Mouse (Mus musculus) right cerebral cortex, postnatal 4 days (tissue): Measurements from ENCODE around the gene Mgat2.
"Not testable (repeated sequence)": the region's sequence is repeated elsewhere in the genome, so short reads cannot be mapped to it uniquely, and the experiment has no call there.

Source experiments
- DNase-seq: peaks from one replicate; pipeline ENCODE4 v3.0.0-alpha.2; 2022

Mgat2 gene

DNA sequence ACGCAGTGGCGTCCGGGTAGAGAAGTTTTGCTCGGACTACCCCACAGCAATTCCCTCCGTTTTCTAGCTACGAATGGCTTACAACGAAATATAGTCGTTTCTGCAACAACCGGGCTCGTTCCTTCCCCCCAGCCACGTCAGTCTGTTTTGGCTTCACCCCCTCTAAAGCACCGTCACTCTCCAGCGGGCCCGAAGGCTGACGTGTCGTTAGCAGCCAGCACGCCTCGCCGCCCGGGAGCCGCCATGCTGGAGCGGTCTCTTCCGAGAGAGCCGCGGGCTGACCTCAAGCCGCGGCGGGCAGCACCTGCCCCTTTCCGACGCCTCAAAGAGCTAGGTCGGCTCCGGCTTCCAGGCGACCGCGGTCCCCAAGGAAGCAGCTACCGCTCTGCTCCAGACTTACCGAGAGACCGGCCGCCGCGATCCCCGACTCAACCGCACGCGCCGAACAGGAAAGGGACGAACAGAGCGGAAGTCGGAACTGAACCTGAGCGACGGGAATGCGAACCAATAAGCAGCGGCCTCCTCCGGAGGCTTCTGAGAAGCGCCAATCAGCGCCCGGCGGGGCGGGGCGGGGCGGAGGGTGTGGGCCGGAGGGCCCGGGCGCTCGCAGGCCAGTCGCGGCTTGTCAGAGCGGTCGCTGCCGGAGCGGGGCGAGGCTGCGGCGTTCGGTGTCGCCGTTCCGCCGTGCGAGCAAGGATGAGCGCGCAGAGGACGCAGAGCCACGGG is at the start of gene Mgat2, which contains the start of gene Rpl36al:
Gene Mgat2, plus strand, starts transcription at position 575 of the 726 bp plus-strand sequence.
Gene Rpl36al, minus strand, starts transcription at position 501 of the 726 bp plus-strand sequence.
- peak; percentile 100 for DNase-seq

DNA sequence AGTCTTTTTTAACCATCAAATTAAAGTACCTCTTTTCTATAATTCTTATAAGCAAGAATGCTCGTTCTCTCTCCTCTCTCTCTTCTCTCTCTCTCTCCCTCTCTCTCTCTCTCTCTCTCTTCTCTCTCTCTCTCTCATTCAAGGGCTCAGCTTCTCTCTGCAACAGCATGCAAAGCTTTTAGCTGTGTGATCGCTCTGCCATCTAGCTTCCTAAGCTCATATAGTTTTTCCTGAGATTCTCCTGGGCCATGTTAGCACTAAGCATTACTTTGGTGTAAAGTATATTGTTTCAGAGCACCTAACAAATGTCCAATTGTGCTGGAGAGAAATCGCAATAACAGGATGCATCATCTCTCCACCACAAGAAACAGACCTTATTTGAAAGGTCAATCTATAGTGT is 44.8 kb upstream of the Mgat2 start:
- DNase-seq = no peak

DNA sequence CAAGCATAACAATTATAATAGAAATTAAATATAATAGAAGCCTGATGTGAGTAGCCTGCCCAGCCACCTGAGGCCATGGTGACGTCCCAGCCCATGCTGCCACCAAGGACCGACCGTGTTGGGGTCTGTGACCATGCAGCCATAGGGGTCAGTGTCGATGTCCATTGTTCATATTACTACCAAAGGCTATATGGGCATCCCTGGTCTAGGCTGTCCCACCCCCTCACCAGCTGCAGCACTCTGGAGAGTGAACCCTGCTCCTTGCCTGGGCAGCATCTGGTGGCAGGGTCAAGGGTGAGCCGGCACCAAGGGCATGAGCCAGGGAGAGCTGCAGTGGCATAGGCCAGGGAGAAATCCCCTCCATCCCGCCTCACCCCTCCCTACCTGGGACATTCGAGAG is 44.1 kb upstream of the Mgat2 start:
- DNase-seq = no peak

DNA sequence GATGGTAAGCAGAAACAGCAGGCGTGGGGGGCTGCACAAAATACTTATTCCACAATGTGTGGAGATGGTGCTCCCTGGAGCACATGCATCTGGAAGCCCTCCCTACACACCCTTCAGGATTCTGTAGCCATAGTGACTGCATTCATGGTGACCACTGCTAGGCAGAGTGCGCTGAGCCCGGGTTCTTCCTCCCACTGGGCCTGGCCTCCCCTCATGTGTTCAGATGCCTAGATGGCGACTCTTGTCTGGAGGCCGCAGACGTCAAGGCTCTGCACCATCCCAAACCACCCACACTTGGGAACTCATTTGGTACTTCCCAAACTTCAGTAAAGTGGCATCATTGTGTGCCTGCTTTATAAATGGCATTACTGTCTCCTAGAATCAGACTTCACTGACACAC is 40.5 kb upstream of the Mgat2 start:
- DNase-seq = no peak

DNA sequence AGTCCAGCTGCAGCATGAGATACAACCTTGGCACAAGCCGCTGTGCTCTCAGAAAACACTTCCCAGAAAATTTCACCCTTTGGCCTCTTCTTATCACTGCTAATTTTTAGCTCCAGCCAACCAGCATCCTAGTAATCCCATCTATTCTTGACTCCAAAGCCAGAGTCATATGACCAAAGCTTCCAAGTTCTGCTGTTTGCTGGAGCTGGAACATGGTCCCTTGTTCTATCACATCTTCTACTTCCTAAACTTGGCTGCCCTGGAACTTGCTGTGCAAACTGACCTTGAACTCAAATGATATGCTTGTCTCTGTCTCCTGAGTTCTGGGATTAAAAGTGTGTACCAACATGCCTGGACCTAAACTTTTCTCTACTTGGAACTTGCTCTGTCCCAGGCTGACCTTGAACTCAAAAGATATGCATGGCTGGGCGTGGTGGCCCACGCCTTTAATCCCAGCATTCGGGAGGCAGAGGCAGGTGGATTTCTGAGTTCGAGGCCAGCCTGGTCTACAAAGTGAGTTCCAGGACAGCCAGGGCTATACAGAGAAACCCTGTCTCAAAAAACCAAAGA is 36.7 kb upstream of the Mgat2 start:
- DNase-seq = no peak

DNA sequence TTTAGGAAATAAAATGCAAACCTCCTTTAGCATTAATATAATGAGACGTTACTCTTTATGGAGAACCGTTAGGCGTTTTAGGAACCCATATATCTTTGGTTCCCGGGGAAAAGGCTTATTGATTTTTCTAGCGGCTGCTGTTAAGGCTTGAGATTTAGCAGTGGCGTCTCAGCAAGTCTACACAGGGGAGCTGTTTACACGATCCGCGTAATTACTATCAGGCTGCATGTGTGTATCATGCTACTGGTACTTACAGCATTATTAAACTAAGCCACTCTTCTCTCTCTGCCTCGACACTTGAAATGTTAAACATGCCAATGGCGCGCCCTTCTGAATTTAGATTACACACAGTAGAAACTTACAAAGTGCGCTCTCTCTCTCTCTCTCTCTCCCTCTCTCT is 33.9 kb upstream of the Mgat2 start:
- DNase-seq = no peak

DNA sequence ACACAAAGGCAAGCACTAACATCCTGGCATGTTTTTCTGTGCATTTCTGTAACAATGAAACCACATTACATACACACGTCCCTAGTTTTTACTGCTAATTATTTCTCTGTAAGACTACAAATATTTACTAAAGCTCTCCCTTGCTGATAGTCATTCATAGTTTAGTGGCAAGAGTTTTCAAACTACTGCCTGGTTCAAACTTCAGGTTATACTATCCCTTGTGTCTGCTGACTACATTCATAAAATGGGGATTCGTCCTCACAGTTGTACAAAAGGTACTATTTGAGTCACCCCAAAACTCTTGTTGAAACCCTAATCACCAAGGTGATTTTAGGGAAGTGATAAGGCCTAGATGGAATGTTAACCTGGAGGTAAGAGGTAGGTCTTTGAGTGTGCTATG is 28.0 kb upstream of the Mgat2 start:
- DNase-seq = no peak

DNA sequence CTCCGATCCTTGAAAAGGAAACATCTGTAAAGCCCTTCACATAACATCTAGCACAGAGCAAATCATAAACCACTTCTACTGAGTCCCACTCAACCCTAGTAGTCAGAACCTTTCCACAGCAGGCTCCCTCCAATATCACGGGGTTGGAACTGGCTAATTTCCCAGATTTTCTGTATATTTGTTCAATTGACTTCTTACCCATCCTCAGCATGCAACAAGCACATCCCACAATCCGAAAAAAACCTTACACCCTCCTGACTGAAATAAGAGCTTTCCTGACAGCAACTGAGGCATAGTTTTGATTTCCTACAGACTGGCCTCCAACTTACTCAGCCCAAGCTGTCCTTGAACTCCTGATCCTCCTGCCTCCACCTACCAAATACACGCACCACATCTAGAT is 27.5 kb upstream of the Mgat2 start:
- no peak for DNase-seq

DNA sequence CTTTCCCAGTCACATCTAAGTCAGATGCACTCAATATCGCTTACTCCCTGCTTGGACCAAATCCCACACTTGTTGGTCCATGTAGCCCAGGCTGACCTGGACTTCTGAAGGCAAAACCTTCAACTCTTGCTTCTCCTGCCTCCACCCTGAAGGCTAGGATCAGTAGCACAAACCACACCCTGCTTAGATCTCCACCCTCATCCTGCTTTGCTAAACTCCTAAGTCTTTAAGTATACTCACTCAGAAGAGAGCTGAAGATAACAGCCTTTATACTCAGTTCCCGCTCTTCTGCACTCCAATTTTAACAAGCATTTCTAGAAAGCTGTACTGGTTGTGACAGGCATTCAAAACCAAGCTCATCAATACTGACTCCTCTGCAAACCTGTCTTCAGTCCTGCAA is 26.9 kb upstream of the Mgat2 start:
- DNase-seq = no peak

DNA sequence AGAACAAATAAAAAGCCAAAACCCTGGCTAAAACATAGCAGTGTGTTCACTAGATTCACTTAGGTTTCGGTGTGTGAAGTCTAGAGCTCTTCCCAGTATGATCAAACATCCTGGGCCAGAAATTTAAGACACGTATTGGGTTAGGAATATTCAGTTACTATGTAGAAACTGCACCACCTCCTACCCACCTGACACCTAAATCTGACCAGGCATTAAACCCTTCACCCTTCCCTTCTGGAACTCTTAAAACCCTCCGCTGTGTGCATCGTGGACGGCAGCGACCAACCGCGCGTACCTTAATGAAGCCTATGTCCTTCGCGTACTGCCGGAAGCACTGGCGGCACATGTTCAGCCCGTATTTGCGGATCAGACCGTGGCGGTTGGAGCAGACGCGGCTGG is 25.6 kb upstream of the Mgat2 start:
- no peak for DNase-seq

DNA sequence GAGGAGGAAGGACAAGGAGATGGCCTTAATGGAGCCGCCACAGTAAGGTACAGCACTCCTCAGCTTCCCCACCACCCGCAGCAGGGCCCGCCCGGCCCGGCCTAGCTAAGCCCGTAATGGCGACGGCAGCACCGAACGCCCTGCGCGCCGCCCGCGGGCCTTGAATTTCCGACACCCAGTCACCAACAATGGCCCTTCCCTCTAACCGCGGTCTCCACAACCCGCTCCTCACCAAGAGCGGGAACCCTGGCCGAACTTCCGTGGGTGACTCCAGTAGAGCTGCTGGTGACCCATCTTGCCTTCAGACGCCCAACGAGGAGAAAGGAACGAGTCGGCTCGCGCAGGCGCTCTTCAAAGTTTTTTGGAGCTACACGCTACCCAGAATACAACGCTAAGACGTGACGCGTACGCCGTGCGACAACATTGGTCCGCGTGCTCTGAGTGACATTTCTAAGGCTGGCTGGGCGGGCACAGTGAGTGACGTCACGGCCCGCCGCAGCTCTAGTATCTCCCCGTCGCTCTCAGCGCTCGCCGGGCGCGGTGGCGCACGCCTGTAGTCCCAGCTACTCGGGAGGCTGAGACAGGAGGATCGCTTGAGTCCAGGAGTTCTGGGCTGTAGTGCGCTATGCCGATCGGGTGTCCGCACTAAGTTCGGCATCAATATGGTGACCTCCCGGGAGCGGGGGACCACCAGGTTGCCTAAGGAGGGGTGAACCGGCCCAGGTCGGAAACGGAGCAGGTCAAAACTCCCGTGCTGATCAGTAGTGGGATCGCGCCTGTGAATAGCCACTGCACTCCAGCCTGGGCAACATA is 25.0 kb upstream of the Mgat2 start, which contains the start of gene Rps29:
Gene Rps29, minus strand, starts transcription at position 422 of the 813 bp plus-strand sequence.
- DNase-seq = peak; percentile 94

DNA sequence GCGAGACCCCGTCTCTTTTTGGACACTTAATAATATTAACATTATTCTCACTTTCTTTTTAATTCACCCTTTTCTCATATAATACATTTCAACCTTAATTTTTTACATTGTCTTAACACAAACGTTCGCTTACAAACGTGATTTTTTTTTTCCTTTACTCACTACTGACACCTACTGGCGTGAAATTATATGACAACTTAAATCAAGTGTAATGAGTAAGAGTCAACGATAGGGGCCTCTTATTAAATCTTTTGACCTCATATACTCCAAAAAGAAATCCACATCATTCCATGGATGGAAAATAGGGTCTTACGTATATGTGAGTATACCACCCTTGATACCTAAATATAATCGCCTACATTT is 24.4 kb upstream of the Mgat2 start:
- no peak for DNase-seq

DNA sequence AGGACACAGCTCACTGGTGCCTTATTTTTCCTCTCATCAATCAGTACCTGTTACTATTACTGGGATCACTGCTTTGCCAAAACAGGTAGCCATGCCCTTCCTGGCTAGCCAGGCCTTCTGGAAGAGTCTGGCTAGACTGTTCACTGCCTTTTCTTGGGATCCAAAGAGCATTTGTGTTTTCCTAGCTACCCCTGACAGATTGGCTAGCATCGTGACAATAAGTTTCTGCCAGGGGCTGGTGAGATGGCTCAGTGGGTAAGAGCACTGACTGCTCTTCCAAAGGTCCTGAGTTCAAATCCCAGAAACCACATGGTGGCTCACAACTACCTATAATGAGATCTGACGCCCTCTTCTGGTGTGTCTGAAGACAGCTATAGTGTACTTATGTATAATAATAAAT is 23.3 kb upstream of the Mgat2 start:
- DNase-seq = not testable (repeated sequence)

DNA sequence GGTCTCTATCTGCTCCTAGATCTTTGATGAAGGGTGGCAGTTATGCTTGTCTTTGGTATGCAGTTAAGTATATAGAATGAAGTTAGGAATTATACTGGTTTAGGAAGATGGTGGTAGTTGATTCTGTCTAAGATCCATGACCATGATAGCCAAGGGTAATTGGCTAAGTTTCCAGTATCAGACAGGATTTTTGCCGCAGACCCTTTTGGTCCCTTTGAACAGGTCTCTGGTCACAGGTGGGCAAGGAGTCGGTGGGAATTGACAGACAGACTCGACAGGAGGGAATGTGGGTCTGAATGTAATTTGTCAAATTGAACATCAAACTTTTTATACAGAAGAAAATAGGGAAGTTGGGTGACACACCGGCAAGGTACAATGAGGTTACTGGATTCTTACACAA is 20.4 kb upstream of the Mgat2 start:
- DNase-seq = not testable (repeated sequence)

DNA sequence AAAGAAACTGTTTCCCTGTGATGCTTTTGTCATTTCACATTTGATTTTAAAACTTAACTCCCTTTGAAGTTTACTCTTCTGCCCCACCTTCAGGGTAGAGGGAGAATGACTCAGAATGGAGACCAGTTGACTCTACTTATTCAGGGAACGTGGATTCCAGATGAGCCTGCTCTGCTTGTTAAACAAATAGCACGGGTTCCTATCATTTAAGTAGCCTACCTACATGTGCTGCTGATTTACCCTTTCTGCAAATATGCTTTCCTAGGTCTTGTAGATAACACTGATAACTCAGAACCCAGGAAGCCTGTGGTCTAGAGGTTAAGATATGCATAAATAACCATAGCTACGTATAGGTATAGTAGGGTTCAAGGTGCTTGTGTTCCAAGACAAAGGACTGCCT is 19.1 kb upstream of the Mgat2 start:
- no peak for DNase-seq

DNA sequence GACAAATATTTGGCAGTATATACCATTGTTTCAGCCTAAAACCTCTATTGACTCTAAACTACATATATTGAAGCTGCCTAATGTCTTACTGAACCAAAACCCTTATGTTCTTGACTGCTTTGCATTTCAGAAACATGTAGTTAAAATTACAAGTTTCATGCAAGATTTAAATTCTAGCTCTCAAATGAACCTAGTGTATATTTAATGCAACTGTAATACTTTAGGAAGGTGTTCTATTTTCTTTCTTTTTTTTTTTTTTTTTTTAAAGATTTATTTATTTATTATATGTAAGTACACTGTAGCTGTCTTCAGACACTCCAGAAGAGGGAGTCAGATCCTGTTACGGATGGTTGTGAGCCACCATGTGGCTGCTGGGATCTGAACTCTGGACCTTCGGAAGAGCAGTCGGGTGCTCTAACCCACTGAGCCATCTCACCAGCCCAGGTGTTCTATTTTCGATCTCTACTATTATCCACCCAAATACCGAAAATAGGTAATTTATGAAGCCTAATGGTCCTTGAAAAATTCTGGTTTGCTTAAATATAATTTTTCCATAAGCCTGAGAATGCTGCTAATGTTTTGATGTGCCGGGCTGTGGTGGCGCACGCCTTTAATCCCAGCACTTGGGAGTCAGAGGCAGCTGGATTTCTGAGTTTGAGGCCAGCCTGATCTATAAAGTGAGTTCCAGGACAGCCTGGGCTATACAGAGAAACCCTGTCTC is 16.9 kb upstream of the Mgat2 start:
- not testable (repeated sequence) for DNase-seq

DNA sequence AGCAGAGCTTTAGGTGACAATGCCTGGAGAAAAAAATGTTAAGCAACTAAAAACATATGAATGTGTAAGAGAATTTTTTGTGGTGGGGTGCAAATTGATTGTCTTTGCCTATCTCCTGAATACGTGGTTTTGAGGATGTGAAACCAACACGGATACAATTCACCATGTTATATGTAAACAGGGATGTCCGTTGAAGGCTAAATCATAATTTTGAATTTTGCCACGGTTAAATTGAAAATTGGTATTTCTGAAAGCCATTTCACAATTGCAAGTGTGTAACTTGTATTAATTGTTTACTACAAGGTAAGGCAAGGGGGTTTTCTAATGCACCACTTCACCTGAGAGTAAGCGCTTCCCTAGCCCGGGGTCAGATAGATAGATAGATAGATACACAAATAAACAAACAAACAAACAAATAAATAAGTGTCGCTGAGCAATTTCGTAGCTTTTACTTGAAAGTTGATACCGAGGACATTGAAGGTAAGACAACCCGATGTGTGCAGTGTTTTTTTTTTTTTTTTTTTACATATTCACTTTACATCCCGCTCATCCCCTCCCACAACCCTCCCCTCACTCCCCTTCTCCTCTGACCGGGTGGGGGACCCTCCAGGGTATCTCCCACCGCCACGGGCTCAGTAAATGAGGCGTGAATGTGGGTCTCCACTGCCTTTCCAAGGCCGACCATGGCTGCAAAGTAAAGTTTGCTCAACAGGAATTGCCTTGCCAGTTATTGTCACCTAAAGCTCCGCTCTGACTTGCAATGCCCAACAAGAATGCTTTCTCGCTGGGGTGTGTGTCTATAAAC is 16.1 kb upstream of the Mgat2 start:
- DNase-seq = no peak

DNA sequence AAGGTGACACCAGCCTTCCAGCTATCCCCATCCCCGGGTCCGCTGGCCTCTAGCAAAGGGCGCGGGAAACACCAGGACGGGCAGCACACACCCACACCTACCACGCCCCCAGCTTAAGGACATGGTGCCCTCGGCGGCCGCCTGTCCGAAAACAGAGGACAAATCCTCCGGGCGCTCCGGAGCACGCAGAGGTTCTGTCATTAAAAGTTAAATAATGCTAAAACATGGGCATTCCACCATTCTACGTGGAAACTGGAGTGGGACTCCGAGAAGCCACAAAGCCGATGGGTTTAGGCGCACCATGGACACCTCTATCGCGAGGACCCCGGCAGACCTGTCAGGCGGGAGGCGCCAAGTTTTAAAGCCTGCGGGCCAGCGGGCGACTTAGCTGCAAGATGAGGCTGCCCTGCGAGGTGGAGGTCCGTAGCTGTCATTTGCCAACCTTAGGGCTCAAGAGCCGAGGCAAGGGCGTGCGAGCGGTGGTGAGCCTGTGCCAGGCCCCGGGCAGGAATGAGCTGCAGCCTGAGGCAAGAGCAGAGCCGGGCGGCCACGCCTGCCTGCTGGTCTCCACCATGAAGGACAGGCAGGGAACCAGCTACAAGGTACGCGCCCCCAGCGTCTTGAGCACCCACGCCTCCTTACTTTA is 15.4 kb upstream of the Mgat2 start, which contains the start of gene Lrr1:
Gene Lrr1, plus strand, starts transcription at position 354 of the 646 bp plus-strand sequence.
- peak; percentile 79 for DNase-seq

DNA sequence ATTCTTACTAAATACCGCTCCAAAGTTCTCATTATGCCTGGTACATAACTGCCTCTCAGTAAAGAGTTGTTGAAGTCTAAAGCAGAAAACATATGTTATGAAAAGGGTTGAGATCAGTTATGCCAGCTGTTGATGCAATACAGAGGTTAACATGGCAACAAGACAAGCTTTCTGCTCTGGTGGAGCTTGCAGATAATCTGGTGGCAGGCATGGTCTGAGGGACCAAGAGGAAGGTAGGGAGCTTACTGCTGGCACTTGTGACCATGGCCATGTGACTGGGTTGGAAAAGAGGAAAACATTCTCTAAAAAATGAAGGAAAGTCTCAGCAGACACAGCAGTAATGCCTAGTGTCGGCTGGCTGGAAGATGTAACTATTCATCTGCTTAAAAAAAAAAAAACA is 12.7 kb upstream of the Mgat2 start:
- no peak for DNase-seq

DNA sequence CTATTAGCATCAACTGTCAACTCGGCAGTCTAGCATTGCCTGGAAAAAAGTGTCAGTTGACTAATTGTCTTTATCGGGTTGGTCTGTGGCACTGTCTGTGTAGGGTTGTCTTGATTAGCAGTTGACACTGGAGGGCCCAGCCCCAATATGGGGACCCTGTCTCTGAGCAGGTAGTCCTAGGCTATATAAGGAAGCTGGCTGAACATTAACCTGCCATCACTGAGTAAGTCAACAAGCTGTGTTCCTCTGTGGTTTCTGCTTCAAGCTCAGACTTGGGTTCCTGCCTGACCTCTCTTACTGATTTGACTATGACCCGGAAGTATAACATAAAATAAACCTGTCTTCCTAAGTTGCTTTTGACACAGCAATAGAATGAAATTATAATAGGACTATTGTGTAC is 8.0 kb upstream of the Mgat2 start:
- DNase-seq = no peak

DNA sequence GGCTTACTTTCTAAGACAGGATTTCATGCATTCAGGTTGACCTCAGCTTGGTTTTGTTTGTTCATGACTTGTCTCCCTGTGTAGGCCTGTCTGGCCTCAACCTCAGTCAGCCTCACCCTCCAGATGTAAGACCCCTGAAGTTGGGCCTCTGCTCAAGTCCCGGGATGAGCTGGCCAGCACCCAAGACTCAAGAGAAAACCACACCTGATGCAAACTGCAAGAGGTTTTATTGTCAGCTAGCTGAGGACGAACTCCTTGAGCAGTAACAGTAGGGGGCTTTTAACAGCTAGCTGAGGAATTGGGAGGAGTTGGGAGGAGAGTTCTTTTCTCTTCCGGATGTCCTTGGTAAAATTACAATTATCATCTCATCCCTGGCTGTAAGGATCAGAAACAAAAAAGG is 6.4 kb upstream of the Mgat2 start:
- no peak for DNase-seq

DNA sequence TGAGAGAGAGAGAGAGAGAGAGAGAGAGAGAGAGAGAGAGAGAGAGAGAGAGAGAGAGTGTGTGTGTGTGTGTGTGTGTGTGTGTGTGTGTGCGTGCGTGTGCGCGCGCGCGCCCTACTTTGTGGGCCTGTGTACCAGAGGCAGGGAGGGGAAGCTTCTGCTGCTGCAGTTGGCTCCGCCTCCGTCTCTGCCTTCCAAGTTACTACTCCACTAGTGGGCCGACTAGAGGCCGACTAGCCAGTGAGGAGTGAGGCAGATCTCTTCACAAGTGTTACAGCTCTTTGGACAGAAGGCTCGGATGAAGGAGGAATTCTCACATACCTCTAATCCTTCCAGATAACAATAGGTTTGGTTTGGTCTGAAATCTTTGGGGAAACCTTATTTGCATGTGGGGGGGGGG is 4.6 kb upstream of the Mgat2 start:
- DNase-seq = no peak
